Mouse (Mus musculus) neural tube, embryonic 12.5 days (tissue): ENCODE results near the gene Senp1. TPM values are rescaled to one million over a fixed set of nuclear protein-coding genes. Genes with fewer than 3 reads are reported as not detected.

Source experiments
- ATAC-seq: fragments of 200-750 bp; cut with Nextera tagmentation; 2 replicates; pipeline ENCODE4 v1.8.0; 2017; ENCODE audit warnings: low read depth, mild to moderate bottlenecking, moderate TSS enrichment, moderate library complexity; ENCODE audit not compliant: low FRiP score
- H3K27ac ChIP-seq: fragments of 300-500 bp; sonication (generic); 2 replicates; pipeline ENCODE4 v1.5.1; 2016
- H3K27me3 ChIP-seq: fragments of 300-500 bp; sonication (generic); replicated peaks from 2 replicates; pipeline ENCODE4 v1.6.1; 2016; ENCODE audit warnings: mild to moderate bottlenecking
- H3K36me3 ChIP-seq: fragments of 300-500 bp; sonication (generic); 2 replicates; pipeline ENCODE4 v1.6.1; 2016; ENCODE audit warnings: mild to moderate bottlenecking
- H3K4me1 ChIP-seq: fragments of 300-500 bp; sonication (generic); 2 replicates; pipeline ENCODE4 v1.6.1; 2016
- H3K4me2 ChIP-seq: fragments of 300-500 bp; sonication (generic); replicated peaks from 2 replicates; pipeline ENCODE4 v1.6.1; 2016; ENCODE audit warnings: mild to moderate bottlenecking
- H3K4me3 ChIP-seq: fragments of 300-500 bp; sonication (generic); 2 replicates; pipeline ENCODE4 v1.5.1; 2016
- H3K9ac ChIP-seq: fragments of 300-500 bp; sonication (generic); 2 replicates; pipeline ENCODE4 v1.6.1; 2016; ENCODE audit warnings: mild to moderate bottlenecking
- H3K9me3 ChIP-seq: fragments of 300-500 bp; sonication (generic); 2 replicates; pipeline ENCODE4 v1.6.1; 2016; ENCODE audit warnings: mild to moderate bottlenecking
- WGBS: fragments of 180-500 bp; shearing (Covaris S2); methylation state at CpG from one replicate; pipeline ENCODE4 v1.1.7; 2016; 5-methylcytosine and 5-hydroxymethylcytosine counted together
- polyA plus RNA-seq: library from polyadenylated mRNA; unstranded; fragments of >200 nt; fragmentation: Nextera tagmentation; extraction: Ambion mirVana; gene quantifications from 2 replicates; pipeline ENCODE4 v1.2.1, GENCODE M21; 2016

Gene Senp1
- polyA plus RNA-seq, 1 experiment from 2014 or later, result 33.1 TPM

GRCm38 (mm10) chr15:98035076-98035755, 58.3 kb downstream of the Senp1 start:
- Histone ChIP-seq H3K4me2 (no peak overlapping the region), H3K27me3 (no peaks in the 10 kb centered on the region), H3K9ac (no peak overlapping the region), H3K4me1 (peaks cover 13% of the 10 kb centered on the region), H3K9me3 (no peaks in the 10 kb centered on the region), H3K27ac (no peak overlapping the region), H3K4me3 (no peak overlapping the region), H3K36me3 (peaks cover 36% of the 10 kb centered on the region)
- 5% methylated on average over 3 of the region's 3 CpGs for WGBS
- no peak for ATAC-seq

DNA sequence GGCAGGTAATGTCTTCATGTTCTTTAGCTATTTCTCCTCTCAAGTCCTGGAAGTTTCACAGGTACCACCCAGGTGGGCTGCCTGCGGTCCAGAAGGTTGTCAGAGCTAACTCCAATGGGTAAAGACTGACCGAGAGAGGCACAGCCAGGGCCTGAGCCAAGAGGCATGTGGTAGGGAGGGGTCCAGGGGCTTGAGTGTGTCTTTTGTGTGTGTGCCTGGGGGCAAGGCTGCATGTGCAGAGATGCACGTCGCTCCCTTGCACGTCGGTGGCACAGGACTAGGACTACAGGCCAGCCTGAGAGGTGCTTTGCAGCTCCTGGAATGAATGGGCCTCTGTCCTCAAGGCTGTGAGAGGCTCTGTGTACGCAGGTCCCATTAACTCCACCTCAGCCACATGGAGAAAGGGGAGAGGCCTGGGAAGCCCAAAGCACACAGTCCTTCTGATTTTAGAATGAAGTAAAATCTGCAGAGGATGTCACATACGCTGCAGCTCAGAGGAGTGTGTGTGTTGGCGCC, 60.3 kb downstream of the Senp1 start:
- 75% methylated on average over 9 of the region's 9 CpGs for WGBS
- H3K36me3 ChIP-seq, result peaks cover 20% of the 10 kb centered on the region
- no peak overlapping the region for H3K9ac ChIP-seq
- no peaks in the 10 kb centered on the region for H3K9me3 ChIP-seq
- no peak for ATAC-seq
- H3K4me3 ChIP-seq, result no peak overlapping the region
- H3K4me2 ChIP-seq, result no peak overlapping the region
- H3K27ac ChIP-seq, result no peak overlapping the region
- H3K27me3 ChIP-seq, result no peaks in the 10 kb centered on the region
- H3K4me1 ChIP-seq, result peaks cover 15% of the 10 kb centered on the region

- no peaks in the 10 kb centered on the region for H3K9me3 ChIP-seq
- WGBS, result 83% methylated on average over 6 of the region's 6 CpGs
- H3K4me1 ChIP-seq, result peaks cover 34% of the 10 kb centered on the region
- no peak overlapping the region for H3K9ac ChIP-seq
- no peak overlapping the region for H3K27ac ChIP-seq
- no peak overlapping the region for H3K4me2 ChIP-seq
- no peaks in the 10 kb centered on the region for H3K36me3 ChIP-seq
- ATAC-seq, result no peak
- H3K4me3 ChIP-seq, result no peak overlapping the region
- H3K27me3 ChIP-seq, result no peaks in the 10 kb centered on the region
These were observed 63.7 kb downstream of the Senp1 start for GRCm38 (mm10) chr15:98029798-98030197.

GRCm38 (mm10) chr15:98026967-98027904, 66.3 kb downstream of the Senp1 start:
- 36% methylated on average over 12 of the region's 12 CpGs for WGBS
- peak overlapping the region; percentile 20; the same call in 1 of the 2 replicates for H3K4me2 ChIP-seq
- H3K36me3 ChIP-seq, result no peaks in the 10 kb centered on the region
- no peaks in the 10 kb centered on the region for H3K9me3 ChIP-seq
- H3K9ac ChIP-seq, result no peak overlapping the region
- H3K27me3 ChIP-seq, result no peaks in the 10 kb centered on the region
- H3K27ac ChIP-seq, result no peak overlapping the region
- no peak for ATAC-seq
- peaks cover 35% of the 10 kb centered on the region for H3K4me1 ChIP-seq
- no peak overlapping the region for H3K4me3 ChIP-seq

GRCm38 (mm10) chr15:98025611-98026010, 67.9 kb downstream of the Senp1 start:
- no peak overlapping the region for H3K9ac ChIP-seq
- no peaks in the 10 kb centered on the region for H3K27me3 ChIP-seq
- H3K4me1 ChIP-seq, result peaks cover 39% of the 10 kb centered on the region
- H3K4me2 ChIP-seq, result no peak overlapping the region
- H3K9me3 ChIP-seq, result no peaks in the 10 kb centered on the region
- H3K36me3 ChIP-seq, result no peaks in the 10 kb centered on the region
- no peak overlapping the region for H3K27ac ChIP-seq
- no peak for ATAC-seq
- WGBS, result 30% methylated on average over 4 of the region's 4 CpGs
- H3K4me3 ChIP-seq, result no peak overlapping the region

GRCm38 (mm10) chr15:98023137-98023536, 70.4 kb downstream of the Senp1 start:
- Histone ChIP-seq H3K4me2 (no peak overlapping the region), H3K27ac (no peak overlapping the region), H3K4me1 (peaks cover 35% of the 10 kb centered on the region), H3K9me3 (no peaks in the 10 kb centered on the region), H3K36me3 (no peaks in the 10 kb centered on the region), H3K27me3 (no peaks in the 10 kb centered on the region), H3K4me3 (no peak overlapping the region), H3K9ac (no peak overlapping the region)
- ATAC-seq, result no peak
- 30% methylated on average over 3 of the region's 3 CpGs for WGBS

GRCm38 (mm10) chr15:98021886-98022285, 71.7 kb downstream of the Senp1 start:
- no peak overlapping the region for H3K9ac ChIP-seq
- H3K4me3 ChIP-seq, result no peak overlapping the region
- ATAC-seq, result no peak
- H3K9me3 ChIP-seq, result no peaks in the 10 kb centered on the region
- no peak overlapping the region for H3K27ac ChIP-seq
- H3K4me1 ChIP-seq, result peaks cover 23% of the 10 kb centered on the region
- no peaks in the 10 kb centered on the region for H3K27me3 ChIP-seq
- H3K36me3 ChIP-seq, result no peaks in the 10 kb centered on the region
- 22% methylated on average over 2 of the region's 2 CpGs for WGBS
- no peak overlapping the region; the same call in 1 of the 2 replicates for H3K4me2 ChIP-seq

GRCm38 (mm10) chr15:98019047-98019446, 74.5 kb downstream of the Senp1 start:
- no peak for ATAC-seq
- Histone ChIP-seq H3K4me1 (peaks cover 11% of the 10 kb centered on the region; the same call in 1 of the 2 replicates), H3K36me3 (no peaks in the 10 kb centered on the region), H3K9ac (no peak overlapping the region), H3K9me3 (no peaks in the 10 kb centered on the region), H3K4me3 (no peak overlapping the region), H3K27me3 (no peaks in the 10 kb centered on the region), H3K27ac (no peak overlapping the region), H3K4me2 (no peak overlapping the region)
- 75% methylated on average over 3 of the region's 3 CpGs for WGBS

GRCm38 (mm10) chr15:98017925-98018324, 75.6 kb downstream of the Senp1 start:
- WGBS, result 82% methylated on average over 4 of the region's 4 CpGs
- ATAC-seq, result no peak
- no peak overlapping the region for H3K4me2 ChIP-seq

DNA sequence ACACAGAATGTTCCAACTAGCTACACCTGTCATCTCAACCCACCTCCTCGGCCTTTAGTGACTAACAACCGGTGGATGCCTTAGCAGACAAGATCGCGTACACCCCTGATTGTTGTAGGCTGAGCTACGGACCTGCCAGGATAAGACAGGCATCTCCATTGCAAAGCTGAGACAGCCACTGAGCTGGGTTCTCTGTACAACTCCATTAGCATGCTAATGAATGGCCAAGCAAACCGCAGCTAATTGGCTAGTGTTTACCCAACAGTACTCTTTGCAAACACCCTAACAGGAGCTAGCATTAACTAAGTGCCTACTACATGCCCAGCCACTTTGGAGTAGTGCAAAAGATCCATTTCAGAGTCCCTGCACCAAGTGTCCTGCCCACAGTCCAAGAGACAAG, 80.7 kb downstream of the Senp1 start:
- no peaks in the 10 kb centered on the region for H3K36me3 ChIP-seq
- no peak for ATAC-seq

More at GRCm38 (mm10) chr15:98017925-98018324, 75.6 kb downstream of the Senp1 start:
- H3K9me3 ChIP-seq, result no peaks in the 10 kb centered on the region
- H3K27me3 ChIP-seq, result no peaks in the 10 kb centered on the region
- H3K27ac ChIP-seq, result no peak overlapping the region
- no peaks in the 10 kb centered on the region for H3K36me3 ChIP-seq
- H3K4me3 ChIP-seq, result no peak overlapping the region
- peaks cover 7% of the 10 kb centered on the region; the same call in 1 of the 2 replicates for H3K4me1 ChIP-seq
- H3K9ac ChIP-seq, result no peak overlapping the region

DNA sequence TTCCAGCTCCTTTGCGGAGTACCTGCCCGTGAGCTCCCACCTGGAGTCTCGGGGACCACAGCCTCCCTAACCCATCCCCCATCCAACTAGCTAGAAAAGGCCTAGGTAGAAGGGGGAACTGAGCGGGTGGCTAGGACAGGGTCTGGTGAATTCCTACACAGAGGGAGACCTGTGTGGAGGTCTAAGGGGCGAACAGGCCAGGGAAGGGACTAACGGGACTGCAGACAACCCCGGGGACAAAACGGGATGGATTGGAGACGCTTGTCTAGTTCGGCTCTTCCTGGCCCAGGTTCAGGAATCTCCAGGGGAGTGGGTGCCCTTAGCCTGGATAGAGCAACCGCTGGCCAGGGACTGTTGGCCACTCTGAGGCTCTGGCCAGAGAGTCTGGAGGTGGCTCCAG, 88.4 kb downstream of the Senp1 start:
- Histone ChIP-seq H3K36me3 (no peaks in the 10 kb centered on the region), H3K4me3 (peak overlapping the region; percentile 56), H3K27ac (0 out of 2 replicates have a peak overlapping the region, but pooled peaks have one; percentile 2), H3K4me1 (peaks cover 47% of the 10 kb centered on the region), H3K4me2 (peak overlapping the region; percentile 85), H3K9me3 (no peaks in the 10 kb centered on the region), H3K27me3 (peaks cover 19% of the 10 kb centered on the region; the same call in 1 of the 2 replicates), H3K9ac (0 out of 2 replicates have a peak overlapping the region, but pooled peaks have one; percentile 81)
- no peak for ATAC-seq
- 9% methylated on average over 11 of the region's 11 CpGs for WGBS

More for the DNA sequence above, 80.7 kb downstream of the Senp1 start:
- Histone ChIP-seq H3K27me3 (no peaks in the 10 kb centered on the region), H3K9me3 (no peaks in the 10 kb centered on the region), H3K27ac (no peak overlapping the region), H3K4me3 (no peak overlapping the region), H3K9ac (no peak overlapping the region), H3K4me2 (no peak overlapping the region), H3K4me1 (peaks cover 4% of the 10 kb centered on the region; the same call in 1 of the 2 replicates)
- WGBS, result 58% methylated on average over 6 of the region's 6 CpGs

DNA sequence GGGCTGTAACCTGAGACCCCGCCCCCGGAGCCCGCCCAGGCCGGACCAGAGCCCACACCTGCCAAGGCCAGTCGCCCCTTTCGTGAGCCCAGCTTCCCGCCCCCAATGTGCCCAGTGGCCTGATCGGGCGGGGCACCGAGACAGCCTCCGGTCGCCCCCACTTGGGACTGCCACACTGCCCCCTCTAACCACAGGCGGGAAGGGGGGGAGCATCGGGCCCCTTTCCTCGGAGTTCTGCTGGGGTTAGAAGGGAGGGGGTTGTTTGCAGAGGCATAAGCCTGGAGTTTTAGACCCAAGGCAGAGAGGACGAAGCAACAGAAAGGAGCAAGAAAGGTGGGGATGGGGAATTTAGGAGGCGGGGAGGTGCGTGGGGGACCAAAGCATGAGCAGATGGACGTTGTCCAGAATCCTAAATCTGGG, 88.8 kb downstream of the Senp1 start:
- Histone ChIP-seq H3K9ac (peak overlapping the region; percentile 81), H3K27ac (0 out of 2 replicates have a peak overlapping the region, but pooled peaks have one; percentile 2), H3K9me3 (no peaks in the 10 kb centered on the region), H3K36me3 (no peaks in the 10 kb centered on the region), H3K4me3 (peak overlapping the region; percentile 56), H3K4me1 (peaks cover 51% of the 10 kb centered on the region), H3K27me3 (peaks cover 19% of the 10 kb centered on the region; the same call in 1 of the 2 replicates), H3K4me2 (peak overlapping the region; percentile 85)
- ATAC-seq, result peak; percentile 7
- WGBS, result 1% methylated on average over 19 of the region's 19 CpGs
